Mouse (Mus musculus) limb, embryonic 12.5 days (tissue): ENCODE measurements at regions not wholly inside any gene's neighbourhood (a gene's known extent, or its start where the extent isn't known, plus 50 kb on each side); places are given as distances from the start of the nearest gene placed in this dataset.

Source experiments
- ATAC-seq: fragments of 200-750 bp; cut with Nextera tagmentation; 2 replicates; pipeline ENCODE4 v1.8.0; 2017; ENCODE audit warnings: low read depth, moderate TSS enrichment; ENCODE audit not compliant: insufficient number of reproducible peaks, insufficient read depth, low FRiP score, low TSS enrichment
- H3K27ac ChIP-seq: fragments of 300-500 bp; sonication (generic); 2 replicates; pipeline ENCODE4 v1.5.1; 2016; ENCODE audit warnings: mild to moderate bottlenecking, moderate library complexity
- H3K27me3 ChIP-seq: fragments of 300-500 bp; sonication (generic); 2 replicates; pipeline ENCODE4 v1.6.1; 2016; ENCODE audit warnings: mild to moderate bottlenecking, moderate library complexity
- H3K36me3 ChIP-seq: fragments of 300-500 bp; sonication (generic); 2 replicates; pipeline ENCODE4 v1.6.1; 2016; ENCODE audit warnings: mild to moderate bottlenecking, moderate library complexity
- H3K4me1 ChIP-seq: fragments of 300-500 bp; sonication (generic); replicated peaks from 2 replicates; pipeline ENCODE4 v1.6.1; 2016
- H3K4me2 ChIP-seq: fragments of 300-500 bp; sonication (generic); 2 replicates; pipeline ENCODE4 v1.6.1; 2016; ENCODE audit warnings: mild to moderate bottlenecking, moderate library complexity
- H3K4me3 ChIP-seq: fragments of 300-500 bp; sonication (generic); replicated peaks from 2 replicates; pipeline ENCODE4 v1.5.1; 2016; ENCODE audit warnings: mild to moderate bottlenecking
- H3K9ac ChIP-seq: fragments of 300-500 bp; sonication (generic); replicated peaks from 2 replicates; pipeline ENCODE4 v1.6.1; 2016; ENCODE audit warnings: mild to moderate bottlenecking, moderate library complexity
- H3K9me3 ChIP-seq: fragments of 300-500 bp; sonication (generic); 2 replicates; pipeline ENCODE4 v1.6.1; 2016; ENCODE audit warnings: mild to moderate bottlenecking, moderate library complexity
- WGBS: fragments of 180-500 bp; shearing (Covaris S2); methylation state at CpG from one replicate; pipeline ENCODE4 v1.1.7; 2016; 5-methylcytosine and 5-hydroxymethylcytosine counted together

GRCm38 (mm10) chr9:34231561-34231960 is 254.1 kb upstream of the Kirrel3 start:
- H3K9me3 ChIP-seq: no peaks in the 10 kb centered on the region
- WGBS: 52% methylated on average over 2 of the region's 2 CpGs
- H3K27ac ChIP-seq: no peak overlapping the region
- no peak overlapping the region for H3K4me3 ChIP-seq
- no peak overlapping the region for H3K9ac ChIP-seq
- no peaks in the 10 kb centered on the region for H3K36me3 ChIP-seq
- no peak overlapping the region for H3K4me2 ChIP-seq
- no peak for ATAC-seq
- H3K27me3 ChIP-seq: no peaks in the 10 kb centered on the region
- peaks cover 6% of the 10 kb centered on the region for H3K4me1 ChIP-seq

- no peaks in the 10 kb centered on the region for H3K9me3 ChIP-seq
- H3K27ac ChIP-seq: no peak overlapping the region
- H3K27me3 ChIP-seq: no peaks in the 10 kb centered on the region
- H3K4me3 ChIP-seq: no peak overlapping the region
- no peak overlapping the region for H3K4me2 ChIP-seq
- no peak for ATAC-seq
- H3K4me1 ChIP-seq: peaks cover 12% of the 10 kb centered on the region
- no peaks in the 10 kb centered on the region for H3K36me3 ChIP-seq
- H3K9ac ChIP-seq: no peak overlapping the region
Measured at GRCm38 (mm10) chr9:34234734-34235133, 251.0 kb upstream of the Kirrel3 start.

GRCm38 (mm10) chr9:34239531-34239930 is 246.2 kb upstream of the Kirrel3 start:
- no peaks in the 10 kb centered on the region for H3K9me3 ChIP-seq
- no peaks in the 10 kb centered on the region for H3K36me3 ChIP-seq
- no peak overlapping the region for H3K4me3 ChIP-seq
- H3K4me1 ChIP-seq: peaks cover 12% of the 10 kb centered on the region
- no peak overlapping the region for H3K9ac ChIP-seq
- no peak overlapping the region for H3K4me2 ChIP-seq
- 72% methylated on average over 2 of the region's 2 CpGs for WGBS
- ATAC-seq: no peak
- H3K27me3 ChIP-seq: no peaks in the 10 kb centered on the region
- no peak overlapping the region for H3K27ac ChIP-seq

- ATAC-seq: no peak
- Histone ChIP-seq H3K9me3 (no peaks in the 10 kb centered on the region), H3K36me3 (no peaks in the 10 kb centered on the region), H3K4me3 (no peak overlapping the region), H3K27ac (no peak overlapping the region), H3K9ac (no peak overlapping the region), H3K4me1 (peaks cover 10% of the 10 kb centered on the region), H3K27me3 (no peaks in the 10 kb centered on the region; the same call in 1 of the 2 replicates), H3K4me2 (no peak overlapping the region)
- 88% methylated on average over 2 of the region's 2 CpGs for WGBS
Measured at GRCm38 (mm10) chr9:34243674-34244073, 242.0 kb upstream of the Kirrel3 start.

GRCm38 (mm10) chr9:34244576-34244975 is 241.1 kb upstream of the Kirrel3 start:
- no peak overlapping the region for H3K4me2 ChIP-seq
- H3K36me3 ChIP-seq: no peaks in the 10 kb centered on the region
- no peaks in the 10 kb centered on the region for H3K9me3 ChIP-seq
- H3K9ac ChIP-seq: no peak overlapping the region
- no peak for ATAC-seq
- H3K4me3 ChIP-seq: no peak overlapping the region
- no peaks in the 10 kb centered on the region; the same call in 1 of the 2 replicates for H3K27me3 ChIP-seq
- 92% methylated on average over 5 of the region's 5 CpGs for WGBS
- no peak overlapping the region for H3K27ac ChIP-seq
- H3K4me1 ChIP-seq: peaks cover under 1% of the 10 kb centered on the region; the same call in 1 of the 2 replicates

- no peak for ATAC-seq
- 82% methylated on average over 2 of the region's 2 CpGs for WGBS
- Histone ChIP-seq H3K4me1 (peaks cover 7% of the 10 kb centered on the region; the same call in 1 of the 2 replicates), H3K27ac (no peak overlapping the region), H3K4me2 (no peak overlapping the region), H3K36me3 (no peaks in the 10 kb centered on the region), H3K9me3 (no peaks in the 10 kb centered on the region), H3K4me3 (no peak overlapping the region), H3K9ac (no peak overlapping the region), H3K27me3 (no peaks in the 10 kb centered on the region)
Measured at GRCm38 (mm10) chr9:34252796-34253195, 232.9 kb upstream of the Kirrel3 start.

GRCm38 (mm10) chr9:34258492-34258891 is 227.2 kb upstream of the Kirrel3 start:
- no peaks in the 10 kb centered on the region for H3K9me3 ChIP-seq
- H3K4me1 ChIP-seq: peaks cover 8% of the 10 kb centered on the region; the same call in 1 of the 2 replicates
- ATAC-seq: no peak
- no peaks in the 10 kb centered on the region for H3K36me3 ChIP-seq
- no peak overlapping the region for H3K9ac ChIP-seq
- no peaks in the 10 kb centered on the region for H3K27me3 ChIP-seq
- no peak overlapping the region for H3K4me3 ChIP-seq
- no peak overlapping the region for H3K27ac ChIP-seq
- no peak overlapping the region for H3K4me2 ChIP-seq
- 25% methylated on average over 2 of the region's 2 CpGs for WGBS

- WGBS: 87% methylated on average over 5 of the region's 5 CpGs
- H3K9me3 ChIP-seq: no peaks in the 10 kb centered on the region
- no peak for ATAC-seq
- H3K9ac ChIP-seq: no peak overlapping the region
- no peak overlapping the region for H3K4me3 ChIP-seq
- peaks cover 9% of the 10 kb centered on the region; the same call in 1 of the 2 replicates for H3K4me1 ChIP-seq
- H3K27me3 ChIP-seq: no peaks in the 10 kb centered on the region
- no peaks in the 10 kb centered on the region for H3K36me3 ChIP-seq
- no peak overlapping the region for H3K4me2 ChIP-seq
- no peak overlapping the region for H3K27ac ChIP-seq
Measured at GRCm38 (mm10) chr9:34278068-34278467, 207.6 kb upstream of the Kirrel3 start.

- peaks cover 9% of the 10 kb centered on the region; the same call in 1 of the 2 replicates for H3K4me1 ChIP-seq
- no peak overlapping the region for H3K4me3 ChIP-seq
- no peaks in the 10 kb centered on the region for H3K9me3 ChIP-seq
- no peak overlapping the region for H3K4me2 ChIP-seq
- WGBS: 78% methylated on average over 2 of the region's 2 CpGs
- H3K27me3 ChIP-seq: no peaks in the 10 kb centered on the region
- H3K36me3 ChIP-seq: no peaks in the 10 kb centered on the region
- no peak for ATAC-seq
- H3K9ac ChIP-seq: no peak overlapping the region
- no peak overlapping the region for H3K27ac ChIP-seq
Measured at GRCm38 (mm10) chr9:34279386-34279785, 206.3 kb upstream of the Kirrel3 start.

GRCm38 (mm10) chr9:34279906-34280305 is 205.8 kb upstream of the Kirrel3 start:
- no peak for ATAC-seq
- WGBS: 71% methylated on average over 2 of the region's 2 CpGs

GRCm38 (mm10) chr9:34280311-34281208 is 205.1 kb upstream of the Kirrel3 start:
- Histone ChIP-seq H3K36me3 (no peaks in the 10 kb centered on the region), H3K4me2 (no peak overlapping the region), H3K9ac (no peak overlapping the region), H3K27ac (no peak overlapping the region), H3K4me1 (peaks cover 9% of the 10 kb centered on the region; the same call in 1 of the 2 replicates), H3K27me3 (no peaks in the 10 kb centered on the region), H3K9me3 (no peaks in the 10 kb centered on the region), H3K4me3 (no peak overlapping the region)
- no peak for ATAC-seq
- 73% methylated on average over 11 of the region's 11 CpGs for WGBS

More at GRCm38 (mm10) chr9:34279906-34280305, 205.8 kb upstream of the Kirrel3 start:
- H3K9ac ChIP-seq: no peak overlapping the region
- H3K36me3 ChIP-seq: no peaks in the 10 kb centered on the region
- no peaks in the 10 kb centered on the region for H3K9me3 ChIP-seq
- H3K4me1 ChIP-seq: peaks cover 9% of the 10 kb centered on the region; the same call in 1 of the 2 replicates
- no peaks in the 10 kb centered on the region for H3K27me3 ChIP-seq
- H3K4me2 ChIP-seq: no peak overlapping the region
- no peak overlapping the region for H3K27ac ChIP-seq
- H3K4me3 ChIP-seq: no peak overlapping the region
